Mouse (Mus musculus): Measurements from ENCODE around the gene Sox11. TPM values are rescaled to one million over a fixed set of nuclear protein-coding genes. Genes with fewer than 3 reads are reported as not detected.

Sox11 gene
- polyA plus RNA-seq, 1 experiment from 2014 or later = 262 TPM

- peaks cover 20% of the 10 kb centered on the region for H3K36me3 ChIP-seq (replicated peaks)
- peak overlapping the region; percentile 99 for H3K27ac ChIP-seq
- H3K9me3 ChIP-seq = no peaks in the 10 kb centered on the region
- H3K27me3 ChIP-seq (ENCODE audit: poor library complexity, severe bottlenecking) = no peaks in the 10 kb centered on the region
- peak overlapping the region; percentile 89 for H3K4me3 ChIP-seq
- peaks cover 30% of the 10 kb centered on the region for H3K4me1 ChIP-seq
- DNase-seq (ENCODE audit: extremely low spot score, low spot score) = peak; percentile 96
- WGBS = under 1% methylated on average over 83 of the region's 83 CpGs
Measured at GRCm38 (mm10) chr12:27342691-27343605, 574 bp upstream of the Sox11 start.

DNA sequence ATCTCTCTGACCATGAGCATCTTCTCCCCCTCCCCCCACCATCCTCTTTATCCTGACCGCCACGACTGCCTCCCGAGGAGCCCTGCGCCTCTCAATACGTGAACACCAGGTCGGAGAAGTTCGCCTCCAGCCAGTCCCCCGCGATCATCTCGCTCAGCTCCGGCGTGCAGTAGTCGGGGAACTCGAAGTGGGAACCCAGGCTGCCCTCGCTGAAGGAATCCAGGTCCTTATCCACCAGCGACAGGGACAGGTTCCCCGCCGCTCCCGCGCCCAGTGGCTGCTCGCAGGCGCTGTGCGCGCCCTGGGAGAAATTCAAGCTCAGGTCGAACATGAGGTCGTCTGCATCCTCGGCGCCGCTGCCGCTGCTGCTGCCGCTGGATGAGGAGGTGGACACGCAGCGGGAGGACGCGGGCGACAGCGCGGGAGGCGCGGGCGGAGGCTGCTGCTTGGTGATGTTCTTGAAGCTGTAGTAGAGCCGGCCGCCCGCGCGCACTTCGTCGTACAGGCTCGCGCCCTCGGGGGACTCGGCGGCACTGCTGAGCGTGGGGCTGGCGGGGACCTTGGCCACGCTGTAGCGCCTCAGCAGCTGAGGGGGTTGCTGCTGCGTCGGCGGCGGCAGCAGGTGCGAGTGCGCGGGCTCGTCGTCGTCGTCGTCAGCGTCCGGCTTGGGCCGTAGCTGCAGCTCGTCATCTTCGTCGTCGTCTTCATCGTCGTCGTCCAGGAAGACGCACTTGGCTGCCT lies 1.1 kb downstream of the Sox11 start:
- H3K36me3 ChIP-seq (replicated peaks) = peaks cover 37% of the 10 kb centered on the region

DNA sequence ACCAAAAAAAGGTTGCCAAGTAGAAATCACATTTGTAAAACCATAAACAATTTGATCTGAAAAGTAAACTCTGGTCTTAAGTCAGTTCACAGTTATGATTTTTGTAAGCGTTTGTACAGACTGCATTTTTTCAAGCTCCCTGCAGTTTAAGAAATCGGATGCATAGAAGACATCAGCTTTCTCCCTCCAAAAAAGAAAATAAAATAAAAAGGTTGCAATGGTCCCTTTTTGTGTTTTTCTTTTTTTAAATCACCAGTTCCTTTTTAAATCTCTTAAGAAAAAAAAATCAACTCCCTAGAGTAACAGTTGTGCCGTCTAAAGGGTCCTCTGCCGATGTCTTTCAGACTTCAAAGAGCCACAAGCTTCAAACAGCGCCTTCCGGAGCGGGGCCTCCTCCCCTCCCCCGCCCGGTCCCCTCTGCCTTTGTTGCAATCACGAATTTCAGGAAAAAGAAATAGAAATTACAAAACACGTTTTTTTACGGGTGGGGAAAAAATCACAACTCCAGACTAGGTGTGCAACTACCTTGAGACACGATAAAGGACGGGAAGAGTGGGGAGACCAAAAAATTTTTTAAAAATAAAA lies 1.8 kb downstream of the Sox11 start:
- H3K4me1 ChIP-seq = peaks cover 32% of the 10 kb centered on the region
- H3K27ac ChIP-seq = peak overlapping the region; percentile 99
- peak overlapping the region; percentile 89 for H3K4me3 ChIP-seq
- peaks cover 44% of the 10 kb centered on the region for H3K36me3 ChIP-seq (replicated peaks)
- H3K27me3 ChIP-seq (ENCODE audit: poor library complexity, severe bottlenecking) = no peaks in the 10 kb centered on the region
- H3K9me3 ChIP-seq = no peaks in the 10 kb centered on the region
- peak; percentile 46 for DNase-seq (ENCODE audit: extremely low spot score, low spot score)
- under 1% methylated on average over 14 of the region's 14 CpGs for WGBS

More for the DNA sequence above, 1.1 kb downstream of the Sox11 start:
- peak; percentile 66 for DNase-seq (ENCODE audit: extremely low spot score, low spot score)
- Histone ChIP-seq H3K27me3 (ENCODE audit: poor library complexity, severe bottlenecking) (no peaks in the 10 kb centered on the region), H3K4me3 (peak overlapping the region; percentile 89), H3K27ac (peak overlapping the region; percentile 99), H3K4me1 (peaks cover 31% of the 10 kb centered on the region), H3K9me3 (no peaks in the 10 kb centered on the region)
- under 1% methylated on average over 80 of the region's 80 CpGs for WGBS

DNA sequence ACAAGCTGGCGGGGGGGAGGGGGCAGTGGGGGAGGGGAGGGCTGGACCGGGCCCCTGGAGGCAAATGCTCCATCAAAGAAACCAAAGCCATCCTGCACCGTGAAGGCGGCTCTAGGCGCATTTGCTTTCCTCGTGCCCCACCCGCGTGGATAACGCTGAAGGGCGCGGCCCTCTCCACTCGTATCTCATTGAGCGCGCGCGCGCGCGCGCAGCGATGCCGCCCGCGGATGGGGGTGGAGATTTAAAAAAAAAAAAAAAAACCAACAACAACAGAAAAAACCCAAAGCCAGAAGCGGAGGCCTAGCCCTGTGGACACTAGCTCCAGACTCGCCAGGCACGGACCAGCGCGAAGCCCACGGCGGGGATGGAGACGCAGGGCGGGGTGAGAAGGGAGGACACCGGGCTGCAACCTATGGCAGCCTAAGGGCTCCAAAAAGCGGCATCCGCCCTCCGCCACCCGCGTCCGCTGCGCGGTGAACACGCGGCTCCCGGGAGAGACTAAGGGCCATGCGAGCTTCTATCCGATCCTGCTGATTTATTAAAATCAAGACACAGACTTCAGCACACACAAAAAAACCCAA lies 3.1 kb downstream of the Sox11 start:
- Histone ChIP-seq H3K9me3 (no peaks in the 10 kb centered on the region), H3K27me3 (ENCODE audit: poor library complexity, severe bottlenecking) (no peaks in the 10 kb centered on the region), H3K4me1 (peaks cover 32% of the 10 kb centered on the region), H3K36me3 (replicated peaks) (peaks cover 57% of the 10 kb centered on the region), H3K27ac (peak overlapping the region; percentile 99), H3K4me3 (peak overlapping the region; percentile 89)
- under 1% methylated on average over 47 of the region's 47 CpGs for WGBS
- DNase-seq (ENCODE audit: extremely low spot score, low spot score) = peak; percentile 58

DNA sequence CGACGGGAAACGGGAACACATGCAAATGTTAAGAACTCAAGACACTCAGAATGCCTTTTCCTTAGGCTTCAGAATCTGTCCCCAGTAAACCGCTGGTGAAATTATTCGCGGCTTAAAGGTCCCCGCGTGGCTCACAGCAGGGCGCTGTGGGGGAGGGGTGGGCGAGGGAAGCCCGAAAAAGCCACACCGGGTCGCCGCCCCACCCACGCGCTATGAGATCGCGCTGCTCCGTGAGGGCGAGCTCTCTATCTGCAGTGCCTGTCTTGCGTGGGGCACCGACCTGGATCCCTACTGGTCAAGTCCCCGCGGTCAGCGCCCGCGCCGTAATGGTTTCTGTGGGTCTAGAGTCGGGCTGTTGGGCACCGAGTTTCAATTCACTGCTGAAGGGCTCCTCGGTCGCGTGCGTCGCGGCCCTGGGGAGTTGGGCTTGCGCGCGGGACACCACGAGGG lies 3.6 kb downstream of the Sox11 start:
- 0% methylated on average over 40 of the region's 40 CpGs for WGBS
- H3K36me3 ChIP-seq (replicated peaks) = peaks cover 62% of the 10 kb centered on the region
- DNase-seq (ENCODE audit: extremely low spot score, low spot score) = peak; percentile 65
- no peaks in the 10 kb centered on the region for H3K9me3 ChIP-seq
- H3K4me3 ChIP-seq = peak overlapping the region; percentile 89
- H3K27me3 ChIP-seq (ENCODE audit: poor library complexity, severe bottlenecking) = no peaks in the 10 kb centered on the region
- peaks cover 27% of the 10 kb centered on the region for H3K4me1 ChIP-seq
- peak overlapping the region; percentile 99 for H3K27ac ChIP-seq

GRCm38 (mm10) chr12:27338116-27338515 lies 4.3 kb downstream of the Sox11 start:
- no peak for DNase-seq (ENCODE audit: extremely low spot score, low spot score)
- H3K9me3 ChIP-seq = no peaks in the 10 kb centered on the region
- H3K27me3 ChIP-seq (ENCODE audit: poor library complexity, severe bottlenecking) = no peaks in the 10 kb centered on the region
- H3K36me3 ChIP-seq (replicated peaks) = peaks cover 69% of the 10 kb centered on the region
- 2% methylated on average over 12 of the region's 12 CpGs for WGBS
- H3K4me1 ChIP-seq = peaks cover 25% of the 10 kb centered on the region
- peak overlapping the region; percentile 99 for H3K27ac ChIP-seq
- peak overlapping the region; percentile 89 for H3K4me3 ChIP-seq

DNA sequence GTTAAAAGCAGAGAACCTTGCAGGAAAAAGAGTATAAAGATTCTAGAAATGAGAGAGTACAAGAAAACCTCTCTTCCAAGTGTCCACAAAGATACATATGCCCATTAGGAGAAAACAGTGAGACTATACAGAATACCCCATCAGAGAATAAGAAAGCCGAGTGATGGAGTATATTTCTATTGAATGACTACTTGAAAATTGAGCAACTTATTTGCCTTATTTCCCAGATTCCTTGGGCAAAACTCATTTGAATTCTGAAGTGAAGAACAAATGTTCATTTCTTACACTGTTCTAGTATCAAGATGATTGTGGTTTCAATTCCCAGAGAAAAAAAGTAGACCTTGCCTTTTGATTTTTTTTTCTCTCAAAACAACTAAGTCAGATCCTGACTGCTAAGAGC lies 4.9 kb downstream of the Sox11 start:
- Histone ChIP-seq H3K27ac (peak overlapping the region; percentile 99), H3K4me3 (peak overlapping the region; percentile 89), H3K27me3 (ENCODE audit: poor library complexity, severe bottlenecking) (no peaks in the 10 kb centered on the region), H3K9me3 (no peaks in the 10 kb centered on the region), H3K36me3 (replicated peaks) (peaks cover 75% of the 10 kb centered on the region), H3K4me1 (peaks cover 25% of the 10 kb centered on the region)
- DNase-seq (ENCODE audit: extremely low spot score, low spot score) = no peak
- 40% methylated on average over 1 of the region's 1 CpGs for WGBS

DNA sequence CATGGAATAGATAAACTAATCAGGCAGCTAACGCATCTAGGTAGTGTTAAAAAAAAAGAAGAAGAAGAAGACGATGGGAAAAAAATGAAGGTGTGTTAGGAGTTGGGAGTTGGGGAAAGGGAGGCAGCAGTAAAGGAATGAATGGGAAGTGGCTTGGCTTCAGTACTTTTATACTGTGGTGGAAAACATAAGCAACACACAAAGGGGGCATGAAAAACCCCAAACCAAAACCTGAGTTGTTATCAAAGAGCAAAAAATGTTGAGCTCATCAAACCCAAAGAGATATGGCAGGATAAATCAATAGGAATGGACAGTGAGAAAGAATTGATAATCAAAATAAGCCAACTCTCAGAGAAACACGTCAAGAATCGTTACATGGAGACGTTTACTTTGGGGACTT lies 5.6 kb downstream of the Sox11 start:
- H3K36me3 ChIP-seq (replicated peaks) = peaks cover 80% of the 10 kb centered on the region
- H3K9me3 ChIP-seq = no peaks in the 10 kb centered on the region
- no peaks in the 10 kb centered on the region for H3K27me3 ChIP-seq (ENCODE audit: poor library complexity, severe bottlenecking)
- 69% methylated on average over 5 of the region's 5 CpGs for WGBS
- H3K4me1 ChIP-seq = peaks cover 25% of the 10 kb centered on the region
- H3K27ac ChIP-seq = peak overlapping the region; percentile 99
- H3K4me3 ChIP-seq = peak overlapping the region; percentile 89
- DNase-seq (ENCODE audit: extremely low spot score, low spot score) = no peak

GRCm38 (mm10) chr12:27336336-27336735 lies 6.0 kb downstream of the Sox11 start:
- peaks cover 80% of the 10 kb centered on the region for H3K36me3 ChIP-seq (replicated peaks)
- peak overlapping the region; percentile 99 for H3K27ac ChIP-seq
- H3K4me3 ChIP-seq = peak overlapping the region; percentile 89
- H3K4me1 ChIP-seq = peaks cover 25% of the 10 kb centered on the region
- no peak for DNase-seq (ENCODE audit: extremely low spot score, low spot score)
- no peaks in the 10 kb centered on the region for H3K27me3 ChIP-seq (ENCODE audit: poor library complexity, severe bottlenecking)
- WGBS = 72% methylated on average over 7 of the region's 7 CpGs
- no peaks in the 10 kb centered on the region for H3K9me3 ChIP-seq

DNA sequence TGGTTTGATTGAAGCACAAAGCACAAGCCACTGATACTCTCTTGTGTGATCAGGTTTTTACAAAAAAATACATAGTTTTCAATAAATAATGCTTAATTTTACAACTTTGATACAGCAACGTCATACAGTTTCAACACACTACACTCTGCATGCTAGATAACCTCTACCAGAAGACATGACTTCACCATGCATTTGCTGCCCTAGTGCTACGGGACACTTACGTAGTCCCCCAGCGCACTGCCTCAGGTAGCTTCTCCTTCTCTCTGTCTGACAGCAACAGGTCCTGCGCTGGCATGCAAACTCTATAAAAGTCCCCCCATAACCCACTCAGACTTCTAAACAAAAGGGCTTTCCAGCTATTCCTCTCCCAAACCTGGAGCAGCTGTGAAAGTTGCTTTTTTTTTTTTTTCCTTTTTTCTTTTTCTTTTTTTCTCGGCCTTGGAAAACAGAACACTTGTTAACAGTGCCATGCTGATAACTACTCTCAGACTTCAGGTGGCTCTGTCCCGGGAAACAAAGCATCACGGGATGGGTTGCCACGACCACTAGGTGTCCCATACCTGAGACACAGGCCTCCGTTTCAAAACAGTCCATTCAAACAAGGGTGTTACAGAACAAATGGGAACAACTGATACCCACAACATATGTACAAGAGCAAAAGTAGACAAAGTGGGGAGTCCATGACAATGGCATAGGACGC lies 6.9 kb downstream of the Sox11 start:
- Histone ChIP-seq H3K36me3 (replicated peaks) (peaks cover 80% of the 10 kb centered on the region), H3K27ac (peak overlapping the region; percentile 21; the same call in 1 of the 2 replicates), H3K9me3 (no peaks in the 10 kb centered on the region), H3K4me3 (peak overlapping the region; percentile 89), H3K27me3 (ENCODE audit: poor library complexity, severe bottlenecking) (no peaks in the 10 kb centered on the region), H3K4me1 (peaks cover 25% of the 10 kb centered on the region)
- WGBS = 67% methylated on average over 11 of the region's 11 CpGs
- no peak for DNase-seq (ENCODE audit: extremely low spot score, low spot score)

DNA sequence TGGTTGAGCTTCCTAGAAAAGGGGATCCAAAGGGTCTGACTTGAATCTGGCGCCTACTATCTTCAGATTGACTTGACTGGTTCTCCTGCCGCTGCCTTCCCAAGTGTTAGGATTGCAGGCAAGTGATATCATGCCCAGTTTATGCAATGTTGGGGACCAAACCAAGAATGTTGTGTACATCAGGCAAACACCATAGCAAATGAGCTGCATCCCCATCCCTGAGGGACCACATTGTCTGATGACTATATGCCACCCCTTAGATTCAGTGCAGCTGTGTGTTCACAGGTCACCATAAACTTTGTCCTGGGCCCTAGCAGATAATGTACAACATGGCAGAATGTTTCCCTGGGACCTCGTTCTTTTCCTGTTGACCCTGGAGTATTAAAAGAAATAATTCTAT lies 8.8 kb downstream of the Sox11 start:
- Histone ChIP-seq H3K4me1 (peaks cover 25% of the 10 kb centered on the region), H3K4me3 (no peak overlapping the region), H3K27me3 (ENCODE audit: poor library complexity, severe bottlenecking) (no peaks in the 10 kb centered on the region), H3K27ac (no peak overlapping the region), H3K9me3 (no peaks in the 10 kb centered on the region), H3K36me3 (replicated peaks) (peaks cover 66% of the 10 kb centered on the region)
- WGBS = 89% methylated on average over 3 of the region's 3 CpGs
- peak; percentile 24 for DNase-seq (ENCODE audit: extremely low spot score, low spot score)

GRCm38 (mm10) chr12:27323423-27323822 lies 19.0 kb downstream of the Sox11 start:
- Histone ChIP-seq H3K27ac (no peak overlapping the region), H3K4me1 (peaks cover 8% of the 10 kb centered on the region), H3K9me3 (no peaks in the 10 kb centered on the region), H3K36me3 (replicated peaks) (no peaks in the 10 kb centered on the region), H3K4me3 (no peak overlapping the region), H3K27me3 (ENCODE audit: poor library complexity, severe bottlenecking) (no peaks in the 10 kb centered on the region)
- WGBS = 61% methylated on average over 1 of the region's 1 CpGs
- no peak for DNase-seq (ENCODE audit: extremely low spot score, low spot score)
